Mouse (Mus musculus) small intestine, adult 2 months (tissue): ENCODE measurements at regions not wholly inside any gene's neighbourhood (a gene's known extent, or its start where the extent isn't known, plus 50 kb on each side); places are given as distances from the start of the nearest gene placed in this dataset.

Experiments used
- CTCF ChIP-seq: fragments of 200-500 bp; IDR thresholded peaks from 2 replicates; pipeline ENCODE4 v1.5.1; 2012; ENCODE audit warnings: low read depth, mild to moderate bottlenecking, control low read depth, inconsistent platforms, low read length, moderate library complexity, mixed read lengths; ENCODE audit not compliant: insufficient replicate concordance, insufficient read length; ENCODE audit errors: extremely low read depth
- POLR2A ChIP-seq: fragments of 200-500 bp; IDR thresholded peaks from 2 replicates; pipeline ENCODE4 v1.6.1; 2012; ENCODE audit warnings: low read depth, mild to moderate bottlenecking, control low read depth, inconsistent platforms, low read length, moderate library complexity

- TF ChIP-seq CTCF (no peak), POLR2A (no peak)
Measured at GRCm38 (mm10) chr11:8236056-8236455, 428.3 kb downstream of the Tns3 start.
